Mouse (Mus musculus) limb, embryonic 10.5 days (tissue): Measurements from ENCODE around the gene Gm20509. TPM values are rescaled to one million over a fixed set of nuclear protein-coding genes. Genes with fewer than 3 reads are reported as not detected.
"Not testable (repeated sequence)": the region's sequence is repeated elsewhere in the genome, so short reads cannot be mapped to it uniquely, and the experiment has no call there.

Experiments
- DNase-seq: peaks from one replicate; pipeline ENCODE4 v3.0.0-alpha.2; 2017; ENCODE audit warnings: low spot score
- H3K27ac ChIP-seq: fragments of 300-500 bp; sonication (generic); 2 replicates; pipeline ENCODE4 v1.5.1; 2016; ENCODE audit warnings: mild to moderate bottlenecking
- H3K27me3 ChIP-seq: fragments of 300-500 bp; sonication (generic); 2 replicates; pipeline ENCODE4 v1.6.1; 2016; ENCODE audit warnings: low read depth, mild to moderate bottlenecking; ENCODE audit not compliant: poor library complexity, severe bottlenecking
- H3K36me3 ChIP-seq: fragments of 300-500 bp; sonication (generic); 2 replicates; pipeline ENCODE4 v1.6.1; 2016; ENCODE audit warnings: mild to moderate bottlenecking, moderate library complexity
- H3K4me1 ChIP-seq: fragments of 300-500 bp; sonication (generic); 2 replicates; pipeline ENCODE4 v1.6.1; 2016
- H3K4me3 ChIP-seq: fragments of 300-500 bp; sonication (generic); 2 replicates; pipeline ENCODE4 v1.5.1; 2016; ENCODE audit warnings: mild to moderate bottlenecking, moderate library complexity
- H3K9me3 ChIP-seq: fragments of 300-500 bp; sonication (generic); replicated peaks from 2 replicates; pipeline ENCODE4 v1.6.1; 2016; ENCODE audit warnings: mild to moderate bottlenecking
- WGBS: fragments of 180-500 bp; shearing (Covaris S2); methylation state at CpG from one replicate; pipeline ENCODE4 v1.1.7; 2016; 5-methylcytosine and 5-hydroxymethylcytosine counted together
- polyA plus RNA-seq: library from polyadenylated mRNA; unstranded; fragments of >200 nt; fragmentation: Nextera tagmentation; extraction: Ambion mirVana; gene quantifications from 2 replicates; pipeline ENCODE4 v1.2.1, GENCODE M21; 2016

The Gm20509 gene
- polyA plus RNA-seq, 1 experiment from 2014 or later = not detected

DNA sequence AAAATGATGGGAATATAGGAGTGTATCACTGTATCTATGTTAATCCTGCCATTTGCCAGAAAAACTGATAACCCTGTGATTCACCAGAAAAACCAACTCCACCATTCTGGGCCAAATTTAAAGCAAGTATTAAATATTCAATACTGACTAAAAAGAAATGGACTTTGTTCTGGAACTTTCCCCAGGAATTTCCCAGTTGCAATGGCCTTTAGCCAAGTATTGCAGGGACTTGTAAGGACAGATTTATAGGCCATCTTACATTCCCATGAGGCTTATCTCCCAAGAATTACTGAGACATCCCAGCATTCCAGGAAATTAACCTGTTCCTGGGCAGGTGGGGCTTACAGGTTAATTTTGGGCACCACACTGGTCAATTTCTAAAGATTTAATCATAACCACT, 3.5 kb downstream of the Gm20509 start:
- no peaks in the 10 kb centered on the region for H3K9me3 ChIP-seq
- H3K4me3 ChIP-seq = no peak overlapping the region
- no peaks in the 10 kb centered on the region for H3K36me3 ChIP-seq
- H3K27ac ChIP-seq = no peak overlapping the region
- H3K4me1 ChIP-seq = peaks cover 12% of the 10 kb centered on the region
- H3K27me3 ChIP-seq = peaks cover 61% of the 10 kb centered on the region
- DNase-seq = no peak

DNA sequence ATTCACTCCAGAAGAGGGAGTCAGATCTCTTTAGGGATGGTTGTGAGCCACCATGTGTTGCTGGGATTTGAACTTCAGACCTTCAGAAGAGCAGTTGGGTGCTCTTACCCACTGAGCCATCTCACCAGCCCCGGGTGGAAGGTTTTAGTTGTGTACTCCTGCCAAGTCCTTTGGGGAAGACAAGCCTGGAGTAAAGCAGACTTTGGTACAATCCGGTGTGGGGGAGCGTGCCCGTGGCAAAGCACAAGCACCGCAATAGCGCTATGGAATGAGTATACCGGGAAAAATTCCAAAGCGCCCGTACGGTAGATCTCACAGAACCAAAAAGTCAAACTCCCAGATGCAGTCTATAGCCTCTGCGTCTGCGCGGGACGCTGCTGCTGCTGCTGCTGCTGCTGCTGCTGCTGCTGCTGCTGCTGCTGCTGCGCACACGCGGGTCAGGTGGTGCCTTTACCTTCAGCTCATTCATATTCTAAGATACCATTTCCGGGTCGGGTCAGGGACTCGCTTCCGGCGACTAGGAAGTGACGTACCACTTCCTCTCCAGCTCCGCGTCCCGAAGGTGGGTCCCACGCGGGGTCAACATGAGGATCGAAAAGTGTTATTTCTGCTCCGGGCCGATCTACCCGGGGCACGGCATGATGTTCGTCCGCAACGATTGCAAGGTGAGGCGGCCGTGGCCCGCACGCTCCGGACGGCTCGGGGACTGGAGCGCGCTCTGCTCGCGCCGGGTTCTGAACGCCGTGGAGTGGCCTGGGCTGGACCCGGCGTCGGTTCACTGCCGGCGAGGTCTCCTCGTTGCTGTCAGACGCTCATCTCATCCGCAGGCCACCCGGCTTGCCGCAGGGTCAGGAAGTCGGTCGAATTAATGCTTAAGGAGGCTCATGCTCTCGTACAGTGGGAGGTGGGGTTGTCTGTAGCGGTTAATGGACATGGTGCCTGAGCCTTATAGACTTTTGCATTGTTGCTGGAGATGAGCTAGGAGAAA, 10.9 kb downstream of the Gm20509 start, which contains the start of gene Rsl24d1:
Gene Rsl24d1 (plus strand): TSS at position 508 of the 988 bp plus-strand sequence.
- DNase-seq = peak; percentile 89
- peaks cover 4% of the 10 kb centered on the region; the same call in 1 of the 2 replicates for H3K4me1 ChIP-seq
- under 1% methylated on average over 64 of the region's 64 CpGs for WGBS
- H3K36me3 ChIP-seq = peaks cover 30% of the 10 kb centered on the region
- peak within 1 kb of the TSS; percentile 95 for H3K4me3 ChIP-seq
- H3K9me3 ChIP-seq = no peaks in the 10 kb centered on the region
- H3K27me3 ChIP-seq = no peaks in the 10 kb centered on the region
- peak within 1 kb of the TSS; percentile 84 for H3K27ac ChIP-seq

DNA sequence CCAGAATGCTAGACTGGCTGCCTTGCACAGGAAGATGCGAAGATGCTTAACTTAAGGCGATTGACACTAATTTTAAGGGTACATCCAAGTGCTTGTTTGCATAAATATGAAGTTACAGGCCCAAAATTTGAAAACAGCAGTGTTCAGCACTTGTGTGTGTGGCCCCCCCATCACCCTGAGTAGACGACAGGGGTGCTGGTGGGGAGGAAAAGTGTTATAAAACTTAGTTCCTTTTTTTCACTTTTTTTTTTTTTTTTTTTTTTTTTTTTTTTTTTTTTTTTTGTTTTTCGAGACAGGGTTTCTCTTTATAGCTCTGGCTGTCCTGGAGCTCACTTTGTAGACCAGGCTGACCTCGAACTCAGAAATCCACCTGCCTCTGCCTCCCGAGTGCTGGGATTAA, 14.4 kb downstream of the Gm20509 start:
- not testable (repeated sequence) for H3K27me3 ChIP-seq, H3K4me1 ChIP-seq, H3K9me3 ChIP-seq, DNase-seq, H3K4me3 ChIP-seq, H3K27ac ChIP-seq
- peaks cover 64% of the 10 kb centered on the region for H3K36me3 ChIP-seq
- WGBS = 94% methylated on average over 6 of the region's 6 CpGs

DNA sequence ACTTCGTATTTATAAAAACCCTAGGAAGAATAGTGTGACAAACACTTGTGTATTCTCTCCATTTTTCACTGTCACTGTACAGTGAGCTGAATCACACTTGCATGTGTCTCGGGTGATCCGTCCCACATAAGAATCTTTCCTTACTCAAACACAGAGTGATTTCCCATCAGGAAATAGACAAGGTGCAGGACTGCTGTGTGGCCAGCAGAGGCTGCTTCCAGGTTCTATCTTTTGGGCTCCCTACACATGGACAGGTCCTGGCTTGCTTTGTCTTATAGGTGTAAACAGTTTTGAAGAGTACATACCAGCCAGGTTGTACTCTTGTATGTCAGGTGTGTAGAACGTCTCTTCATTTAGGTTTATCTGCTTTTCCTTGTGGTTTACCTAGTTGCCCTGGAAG, 15.7 kb downstream of the Gm20509 start:
- DNase-seq = no peak
- no peaks in the 10 kb centered on the region for H3K27me3 ChIP-seq
- no peaks in the 10 kb centered on the region for H3K9me3 ChIP-seq
- no peak overlapping the region for H3K4me3 ChIP-seq
- peaks cover 76% of the 10 kb centered on the region for H3K36me3 ChIP-seq
- peaks cover 4% of the 10 kb centered on the region; the same call in 1 of the 2 replicates for H3K4me1 ChIP-seq
- 94% methylated on average over 4 of the region's 4 CpGs for WGBS
- H3K27ac ChIP-seq = no peak overlapping the region

DNA sequence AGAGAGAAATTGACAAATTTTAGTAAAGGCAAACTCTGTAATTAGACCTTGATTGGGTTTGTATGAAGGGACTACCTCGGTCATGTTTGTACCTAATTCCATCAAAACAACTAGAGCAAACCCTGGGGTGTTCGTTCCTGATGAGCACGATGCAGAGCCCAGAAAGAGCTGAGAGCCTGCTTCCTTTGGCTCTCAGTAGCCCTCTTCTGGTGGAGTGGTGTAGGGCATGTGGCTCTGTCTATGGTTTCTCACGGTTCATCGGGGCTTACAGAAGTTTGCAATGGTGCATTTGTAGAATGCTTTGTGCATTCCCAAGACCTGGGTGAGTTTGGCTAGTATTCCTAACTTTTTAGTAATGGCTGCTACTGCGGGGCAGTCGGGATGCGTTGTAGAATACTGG, 19.5 kb downstream of the Gm20509 start:
- Histone ChIP-seq H3K4me1 (no peaks in the 10 kb centered on the region), H3K27ac (no peak overlapping the region), H3K36me3 (peaks cover 95% of the 10 kb centered on the region), H3K9me3 (no peaks in the 10 kb centered on the region), H3K4me3 (no peak overlapping the region), H3K27me3 (no peaks in the 10 kb centered on the region)
- 85% methylated on average over 8 of the region's 8 CpGs for WGBS
- DNase-seq = no peak

DNA sequence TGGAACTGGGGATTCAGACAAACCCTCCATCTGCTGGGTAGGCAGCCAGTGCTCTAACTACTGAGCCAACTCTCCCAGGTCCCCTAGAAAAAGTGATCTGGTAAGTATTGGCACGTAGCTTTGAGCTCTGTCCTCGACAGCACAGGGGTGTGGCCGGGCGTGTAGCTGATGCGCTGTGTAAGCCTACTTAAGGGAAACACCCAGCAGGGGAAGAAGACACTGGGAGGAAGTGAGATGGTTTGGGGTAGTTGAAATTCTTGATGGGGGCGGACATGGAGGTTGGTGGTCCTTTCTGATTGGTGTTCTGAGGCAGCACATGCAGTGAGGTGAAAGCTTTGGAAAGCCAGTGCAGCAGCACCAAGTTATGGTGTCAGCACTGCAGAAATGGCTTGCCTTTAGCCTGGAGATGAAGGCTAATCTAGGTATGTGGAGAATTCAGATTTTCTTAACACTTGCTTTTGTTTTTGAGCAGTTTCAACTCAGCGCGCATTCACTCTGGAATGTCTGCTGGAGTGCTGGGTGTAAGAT, 22.8 kb downstream of the Gm20509 start:
- no peaks in the 10 kb centered on the region for H3K9me3 ChIP-seq
- H3K36me3 ChIP-seq = peaks cover 98% of the 10 kb centered on the region
- no peaks in the 10 kb centered on the region for H3K4me1 ChIP-seq
- DNase-seq = no peak
- no peaks in the 10 kb centered on the region for H3K27me3 ChIP-seq
- H3K4me3 ChIP-seq = no peak overlapping the region
- 95% methylated on average over 8 of the region's 8 CpGs for WGBS
- no peak overlapping the region for H3K27ac ChIP-seq

DNA sequence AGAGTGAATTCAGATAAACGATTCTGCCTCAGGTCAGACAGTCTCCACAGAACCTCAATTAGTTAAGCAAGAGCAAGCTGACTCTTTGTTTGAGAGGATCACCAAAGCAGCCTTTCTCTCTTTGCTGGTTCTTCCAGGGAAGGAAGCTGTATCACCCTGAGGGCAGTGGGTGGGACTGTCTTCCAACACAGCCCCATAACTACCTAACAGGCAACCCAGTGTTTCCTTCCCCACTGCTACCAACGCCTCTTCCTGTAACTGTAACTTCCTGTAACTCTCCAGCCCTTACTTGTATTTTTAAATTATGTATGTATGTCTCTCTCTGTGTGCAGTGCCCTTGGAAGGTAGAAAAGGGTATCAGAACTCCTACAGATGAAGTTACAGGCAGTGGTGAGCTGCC, 25.2 kb downstream of the Gm20509 start:
- H3K27ac ChIP-seq = no peak overlapping the region
- no peaks in the 10 kb centered on the region for H3K27me3 ChIP-seq
- H3K36me3 ChIP-seq = peaks cover 83% of the 10 kb centered on the region
- no peaks in the 10 kb centered on the region for H3K4me1 ChIP-seq
- no peak for DNase-seq
- 89% methylated on average over 2 of the region's 2 CpGs for WGBS
- H3K9me3 ChIP-seq = no peaks in the 10 kb centered on the region
- H3K4me3 ChIP-seq = no peak overlapping the region

DNA sequence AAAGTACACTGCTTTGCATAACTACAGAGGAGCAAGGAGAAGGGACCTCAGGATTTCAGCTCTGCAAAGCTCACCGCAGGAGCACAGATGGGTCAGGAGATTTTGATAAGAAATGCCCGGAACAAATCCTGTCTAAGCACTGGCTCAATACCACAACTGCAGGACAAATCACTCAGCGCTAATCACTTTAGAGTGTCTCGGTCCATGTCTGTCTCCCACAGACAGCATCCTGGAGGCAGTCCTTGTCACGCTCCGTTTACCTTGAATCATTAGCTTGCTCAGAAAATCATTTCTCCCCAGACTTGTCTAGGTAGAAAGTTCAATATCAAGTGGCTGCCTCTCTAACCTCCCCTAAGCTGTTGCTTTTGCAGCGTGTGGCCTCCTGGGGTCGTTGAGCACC, 27.6 kb downstream of the Gm20509 start:
- Histone ChIP-seq H3K36me3 (peaks cover 60% of the 10 kb centered on the region), H3K9me3 (no peaks in the 10 kb centered on the region), H3K4me1 (no peaks in the 10 kb centered on the region), H3K27ac (no peak overlapping the region), H3K4me3 (no peak overlapping the region), H3K27me3 (no peaks in the 10 kb centered on the region)
- no peak for DNase-seq
- WGBS = 83% methylated on average over 8 of the region's 8 CpGs

DNA sequence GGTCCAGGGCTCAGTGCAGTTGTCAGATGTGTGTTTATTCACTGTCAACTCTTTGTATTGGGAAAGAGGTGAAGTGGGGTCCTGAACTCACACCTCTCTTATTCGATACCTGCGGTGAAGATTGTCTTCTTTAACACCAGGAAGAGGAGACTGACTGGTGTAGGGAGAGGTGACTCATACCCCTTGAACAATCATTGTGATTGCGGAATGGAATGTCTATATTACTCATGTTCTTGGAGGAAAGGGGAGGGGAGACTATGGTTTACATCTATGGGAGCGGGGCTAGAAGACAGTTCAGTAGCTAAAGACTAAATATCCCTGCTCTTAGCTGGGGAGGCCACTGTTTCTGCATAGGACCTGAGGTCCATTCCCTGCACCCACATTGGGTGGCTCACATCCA, 28.3 kb downstream of the Gm20509 start:
- no peak for DNase-seq
- H3K36me3 ChIP-seq = peaks cover 54% of the 10 kb centered on the region
- WGBS = 87% methylated on average over 4 of the region's 4 CpGs
- H3K9me3 ChIP-seq = no peaks in the 10 kb centered on the region
- no peak overlapping the region for H3K27ac ChIP-seq
- no peak overlapping the region for H3K4me3 ChIP-seq
- no peaks in the 10 kb centered on the region for H3K4me1 ChIP-seq
- H3K27me3 ChIP-seq = no peaks in the 10 kb centered on the region

DNA sequence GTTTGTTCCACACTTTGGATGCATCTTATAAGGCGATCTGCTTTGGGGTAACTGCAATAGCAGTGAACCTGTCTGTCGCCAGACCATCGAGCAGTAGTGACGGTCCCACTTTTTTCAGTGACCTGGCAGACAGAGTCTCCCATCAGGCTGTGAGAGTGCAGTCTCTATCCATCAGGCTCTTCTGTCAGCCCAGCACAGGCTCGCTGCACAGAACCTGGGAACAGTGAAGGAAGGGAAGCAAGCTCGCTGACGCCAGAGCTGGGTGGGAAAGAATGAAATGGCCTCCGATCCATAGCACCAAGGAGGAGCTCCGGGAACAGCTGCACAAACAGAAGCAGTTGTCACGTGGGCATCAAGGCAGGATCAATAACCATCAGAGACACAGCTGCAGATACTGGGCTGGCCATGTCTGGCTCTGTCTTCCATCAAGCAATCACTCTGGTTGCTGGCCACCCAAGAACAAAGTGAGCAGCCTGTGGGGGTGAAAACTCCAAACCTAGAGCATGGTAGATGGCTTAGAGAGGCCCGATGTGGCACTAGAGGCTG, 35.1 kb downstream of the Gm20509 start:
- H3K9me3 ChIP-seq = no peaks in the 10 kb centered on the region
- H3K27me3 ChIP-seq = no peaks in the 10 kb centered on the region
- H3K36me3 ChIP-seq = no peaks in the 10 kb centered on the region
- no peak overlapping the region for H3K27ac ChIP-seq
- DNase-seq = no peak
- no peak overlapping the region for H3K4me3 ChIP-seq
- 56% methylated on average over 11 of the region's 11 CpGs for WGBS
- H3K4me1 ChIP-seq = peaks cover 5% of the 10 kb centered on the region; the same call in 1 of the 2 replicates

DNA sequence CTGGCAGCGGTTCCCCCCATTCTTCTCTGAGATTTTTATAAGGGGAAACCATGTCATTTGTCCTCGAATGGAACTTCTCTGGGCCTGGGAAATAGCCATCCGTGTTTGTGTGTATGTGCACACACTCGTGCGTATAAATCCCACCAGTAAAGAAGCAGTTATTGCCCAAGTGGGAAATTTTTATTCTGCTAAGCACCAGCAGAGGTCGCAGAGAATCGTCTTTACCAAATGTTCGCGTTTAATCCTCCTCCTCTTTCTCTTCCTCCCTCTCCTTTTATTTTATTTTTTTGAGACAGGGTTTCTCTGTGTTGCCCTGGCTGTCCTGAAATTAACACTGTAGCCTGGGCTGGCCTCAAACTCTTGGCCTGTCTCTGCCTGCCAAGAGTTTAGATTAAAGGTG, 52.1 kb downstream of the Gm20509 start:
- Histone ChIP-seq H3K36me3 (no peaks in the 10 kb centered on the region), H3K27ac (no peak overlapping the region), H3K27me3 (no peaks in the 10 kb centered on the region), H3K9me3 (no peaks in the 10 kb centered on the region), H3K4me3 (no peak overlapping the region), H3K4me1 (no peaks in the 10 kb centered on the region)
- WGBS = 59% methylated on average over 9 of the region's 9 CpGs
- DNase-seq = no peak

DNA sequence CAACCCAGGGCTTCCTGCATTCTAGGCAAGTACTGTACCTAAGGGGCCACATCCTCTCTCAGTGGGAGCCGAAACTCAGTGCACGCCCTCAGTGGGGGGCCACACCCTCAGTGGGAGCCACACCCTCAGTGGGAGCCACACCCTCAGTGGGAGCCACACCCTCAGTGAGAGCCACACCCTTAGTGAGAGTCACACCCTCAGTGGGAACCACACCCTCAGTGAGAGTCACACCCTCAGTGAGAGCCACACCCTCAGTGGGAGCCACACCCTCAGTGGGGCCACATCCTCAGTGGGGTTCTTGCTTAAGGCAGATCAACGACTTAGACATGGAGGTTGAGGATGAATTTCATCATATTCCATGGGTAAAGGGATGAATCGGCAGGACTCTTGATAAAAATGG, 55.7 kb downstream of the Gm20509 start:
- no peak overlapping the region for H3K27ac ChIP-seq

DNA sequence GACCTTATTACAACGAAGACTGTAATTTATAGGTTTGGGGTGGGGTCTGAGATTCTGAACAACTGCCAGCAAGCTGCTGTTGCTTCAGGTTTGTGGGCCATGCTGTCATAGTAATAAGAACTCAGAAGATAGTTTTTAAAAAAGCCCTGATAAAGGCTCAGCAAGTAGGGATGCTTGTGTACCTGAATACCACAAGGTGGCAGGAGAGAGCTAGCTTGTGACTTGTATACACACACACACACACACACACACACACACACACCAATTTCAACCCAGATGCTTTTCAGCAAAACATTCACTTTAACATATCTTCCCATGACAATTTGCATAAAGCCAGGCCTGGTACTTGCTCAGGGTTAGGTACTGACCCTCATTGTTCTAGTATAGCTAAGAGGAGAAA, 57.0 kb downstream of the Gm20509 start:
- WGBS = 50% methylated on average over 1 of the region's 1 CpGs
- Histone ChIP-seq H3K36me3 (no peaks in the 10 kb centered on the region), H3K27ac (no peak overlapping the region), H3K27me3 (peaks cover 6% of the 10 kb centered on the region; the same call in 1 of the 2 replicates), H3K9me3 (no peaks in the 10 kb centered on the region), H3K4me1 (peaks cover 2% of the 10 kb centered on the region; the same call in 1 of the 2 replicates), H3K4me3 (no peak overlapping the region)
- DNase-seq = no peak

More for the DNA sequence above, 55.7 kb downstream of the Gm20509 start:
- DNase-seq = no peak
- H3K9me3 ChIP-seq = no peaks in the 10 kb centered on the region
- 84% methylated on average over 4 of the region's 4 CpGs for WGBS
- no peaks in the 10 kb centered on the region for H3K27me3 ChIP-seq
- H3K4me1 ChIP-seq = peaks cover 2% of the 10 kb centered on the region; the same call in 1 of the 2 replicates
- H3K36me3 ChIP-seq = no peaks in the 10 kb centered on the region
- no peak overlapping the region for H3K4me3 ChIP-seq
